Mouse (Mus musculus) intestine, embryonic 15.5 days (tissue): ENCODE results near the gene Tspan4. TPM values are rescaled to one million over a fixed set of nuclear protein-coding genes. Genes with fewer than 3 reads are reported as not detected.
A peak's percentile ranks its signal among the peaks of the same experiment; 100 is the strongest.

ENCODE experiments used
- ATAC-seq: fragments of 200-750 bp; cut with Nextera tagmentation; 2 replicates; pipeline ENCODE4 v1.8.0; 2017; ENCODE audit warnings: moderate TSS enrichment, moderate library complexity
- H3K27ac ChIP-seq: fragments of 300-500 bp; sonication (generic); 2 replicates; pipeline ENCODE4 v1.5.1; 2015; ENCODE audit warnings: mild to moderate bottlenecking, inconsistent platforms
- H3K27me3 ChIP-seq: fragments of 300-500 bp; sonication (generic); replicated peaks from 2 replicates; pipeline ENCODE4 v1.6.1; 2015; ENCODE audit warnings: inconsistent platforms
- H3K36me3 ChIP-seq: fragments of 300-500 bp; sonication (generic); 2 replicates; pipeline ENCODE4 v1.6.1; 2015; ENCODE audit warnings: inconsistent platforms
- H3K4me1 ChIP-seq: fragments of 300-500 bp; sonication (generic); replicated peaks from 2 replicates; pipeline ENCODE4 v1.6.1; 2015; ENCODE audit warnings: inconsistent platforms
- H3K4me2 ChIP-seq: fragments of 300-500 bp; sonication (generic); replicated peaks from 2 replicates; pipeline ENCODE4 v1.6.1; 2015; ENCODE audit warnings: mild to moderate bottlenecking, inconsistent platforms
- H3K4me3 ChIP-seq: fragments of 300-500 bp; sonication (generic); replicated peaks from 2 replicates; pipeline ENCODE4 v1.5.1; 2015; ENCODE audit warnings: inconsistent platforms
- H3K9ac ChIP-seq: fragments of 300-500 bp; sonication (generic); 2 replicates; pipeline ENCODE4 v1.6.1; 2015; ENCODE audit warnings: inconsistent platforms
- H3K9me3 ChIP-seq: fragments of 300-500 bp; sonication (generic); 2 replicates; pipeline ENCODE4 v1.6.1; 2016; ENCODE audit warnings: inconsistent platforms
- WGBS: fragments of 180-500 bp; shearing (Covaris S2); methylation state at CpG from one replicate; pipeline ENCODE4 v1.1.7; 2015; 5-methylcytosine and 5-hydroxymethylcytosine counted together
- polyA plus RNA-seq: library from polyadenylated mRNA; unstranded; fragments of >200 nt; fragmentation: Nextera tagmentation; extraction: Ambion mirVana; gene quantifications from 2 replicates; pipeline ENCODE4 v1.2.1, GENCODE M21; 2015

Tspan4 gene
- polyA plus RNA-seq, 1 experiment from 2014 or later, result 60.7 TPM

DNA sequence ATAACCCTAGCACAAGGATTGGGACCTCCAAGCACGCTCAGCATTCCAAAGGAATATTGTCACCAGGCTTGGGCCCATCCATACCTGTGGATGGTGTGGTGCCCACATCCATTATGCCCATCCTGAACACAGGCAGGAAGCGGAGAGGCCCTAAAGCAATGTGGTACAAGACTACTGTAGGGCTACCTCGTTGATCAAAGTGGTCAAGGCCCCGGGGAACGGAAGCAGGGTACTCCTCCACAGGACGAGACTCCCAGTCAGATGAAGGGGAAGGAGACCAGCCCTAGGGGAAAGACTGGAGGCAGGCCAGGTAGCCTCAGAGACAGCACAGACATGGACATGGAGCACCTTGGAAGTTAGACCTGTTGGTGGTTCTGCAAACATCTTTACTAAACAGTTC lies 2.3 kb upstream of the Tspan4 start:
- Histone ChIP-seq H3K9ac (no peak overlapping the region), H3K4me3 (no peak overlapping the region), H3K4me1 (peaks cover 56% of the 10 kb centered on the region), H3K27me3 (no peaks in the 10 kb centered on the region), H3K27ac (no peak overlapping the region), H3K4me2 (no peak overlapping the region), H3K36me3 (peaks cover 22% of the 10 kb centered on the region), H3K9me3 (no peaks in the 10 kb centered on the region)
- 80% methylated on average over 6 of the region's 6 CpGs for WGBS
- ATAC-seq, result no peak

DNA sequence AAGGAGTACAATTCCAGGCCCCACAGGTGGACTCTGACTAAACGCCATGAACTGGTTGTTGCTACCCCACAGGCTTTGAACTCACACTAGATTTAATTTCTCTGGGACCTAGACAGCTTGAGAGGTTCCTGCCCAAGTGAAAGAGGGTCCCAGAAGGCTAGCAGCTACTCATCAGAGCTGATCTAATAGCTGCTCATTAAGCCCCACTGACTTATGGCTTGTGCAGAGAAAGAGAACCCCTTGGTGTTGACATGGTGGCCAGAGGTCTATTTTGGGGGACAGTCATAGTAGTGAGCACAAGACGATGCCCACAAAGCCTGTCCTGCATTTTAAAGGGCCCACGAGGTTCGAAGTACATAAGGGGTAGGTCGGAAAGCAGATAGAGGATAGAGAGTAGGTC lies 880 bp upstream of the Tspan4 start:
- H3K4me2 ChIP-seq, result peak overlapping the region; percentile 83
- peak overlapping the region; percentile 79 for H3K9ac ChIP-seq
- 8% methylated on average over 5 of the region's 5 CpGs for WGBS
- peak overlapping the region; percentile 69 for H3K4me3 ChIP-seq
- no peak overlapping the region for H3K27ac ChIP-seq
- peaks cover 22% of the 10 kb centered on the region for H3K36me3 ChIP-seq
- ATAC-seq, result no peak
- H3K4me1 ChIP-seq, result peaks cover 50% of the 10 kb centered on the region
- H3K27me3 ChIP-seq, result no peaks in the 10 kb centered on the region
- H3K9me3 ChIP-seq, result no peaks in the 10 kb centered on the region

DNA sequence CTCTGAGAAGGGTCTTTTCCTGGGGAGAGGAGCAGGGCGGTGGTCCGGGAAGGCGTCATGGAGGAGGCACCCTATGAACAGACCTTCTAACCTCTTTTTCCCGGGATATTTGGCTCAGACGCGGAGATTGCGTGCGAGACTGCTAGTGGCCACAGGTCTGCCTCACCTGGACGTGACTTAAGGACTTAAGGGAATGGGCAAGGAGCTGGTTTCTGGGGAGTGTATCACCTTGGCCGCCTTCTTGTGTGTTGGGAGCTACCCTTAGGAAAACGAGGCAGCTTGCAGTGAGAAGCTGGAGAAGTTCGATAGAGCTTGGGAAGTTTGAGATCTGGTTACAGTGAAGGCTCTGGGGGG lies 742 bp downstream of the Tspan4 start:
- Histone ChIP-seq H3K9me3 (no peaks in the 10 kb centered on the region), H3K27ac (peak overlapping the region; percentile 97), H3K4me2 (peak overlapping the region; percentile 83), H3K27me3 (no peaks in the 10 kb centered on the region), H3K9ac (peak overlapping the region; percentile 79), H3K4me1 (peaks cover 42% of the 10 kb centered on the region), H3K36me3 (peaks cover 11% of the 10 kb centered on the region; the same call in 1 of the 2 replicates), H3K4me3 (peak overlapping the region; percentile 69)
- under 1% methylated on average over 12 of the region's 12 CpGs for WGBS
- ATAC-seq, result peak; percentile 3

DNA sequence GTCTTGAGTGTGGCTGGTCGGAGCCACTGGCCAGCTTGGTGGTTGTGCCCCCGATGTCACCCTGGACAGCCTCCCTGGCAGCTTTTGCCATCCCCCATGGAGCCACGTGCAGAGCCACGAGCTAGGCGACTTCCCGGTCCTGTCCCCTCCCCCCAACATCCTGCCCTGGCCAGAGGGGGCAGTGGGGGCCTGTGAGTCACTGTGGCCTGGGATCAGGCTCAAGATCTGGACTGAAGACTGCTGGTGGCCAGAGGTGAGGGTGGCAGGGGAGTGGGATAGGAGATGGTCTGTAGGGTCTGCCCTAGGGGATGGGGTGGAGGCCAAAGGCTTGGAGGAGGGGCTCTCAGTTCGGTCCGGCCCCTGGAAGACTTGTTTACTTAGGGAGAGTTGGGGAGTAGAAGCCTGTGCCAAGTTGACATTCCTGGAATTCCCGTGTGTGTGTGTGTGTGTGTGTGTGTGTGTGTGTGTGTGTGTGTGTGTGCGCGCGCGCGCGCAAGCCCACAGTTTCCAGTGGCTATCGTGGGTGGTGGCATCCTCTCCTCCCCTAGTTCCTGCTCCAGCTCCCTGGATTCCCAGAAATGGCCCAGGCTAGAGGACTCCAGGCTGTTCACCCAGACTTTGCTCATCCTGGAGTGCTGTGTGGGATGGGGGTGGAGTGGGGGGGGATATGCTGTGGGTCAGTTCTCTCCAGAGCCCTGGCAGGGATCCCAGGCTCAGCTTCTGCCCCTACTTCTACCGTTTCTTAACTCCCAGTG lies 1.4 kb downstream of the Tspan4 start:
- under 1% methylated on average over 17 of the region's 17 CpGs for WGBS
- Histone ChIP-seq H3K4me2 (peak overlapping the region; percentile 83), H3K4me3 (peak overlapping the region; percentile 69), H3K4me1 (peaks cover 47% of the 10 kb centered on the region), H3K9ac (peak overlapping the region; percentile 79), H3K27ac (peak overlapping the region; percentile 97), H3K36me3 (peaks cover 5% of the 10 kb centered on the region; the same call in 1 of the 2 replicates), H3K27me3 (no peaks in the 10 kb centered on the region), H3K9me3 (no peaks in the 10 kb centered on the region)
- peak; percentile 73 for ATAC-seq

DNA sequence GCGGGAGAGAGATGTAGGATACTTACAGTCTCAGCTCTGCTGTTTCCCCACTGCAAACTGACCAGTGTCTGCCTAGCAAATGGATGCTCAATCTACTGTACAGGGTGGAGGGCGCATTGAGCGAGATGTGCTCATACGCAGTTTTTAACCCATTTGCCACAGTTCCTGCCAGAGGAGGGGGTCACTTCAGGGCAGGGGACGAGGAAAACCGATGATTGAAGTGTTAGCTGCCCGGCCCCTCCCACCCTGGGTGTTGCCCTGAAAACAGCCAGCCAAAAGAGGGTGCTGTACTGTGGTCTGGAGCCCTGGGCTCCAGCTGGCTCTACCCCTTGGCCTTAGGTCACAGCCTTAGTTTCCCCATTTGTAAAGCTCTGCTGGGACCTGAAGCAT lies 1.9 kb downstream of the Tspan4 start:
- Histone ChIP-seq H3K27me3 (peaks cover 3% of the 10 kb centered on the region), H3K9ac (peak overlapping the region; percentile 79), H3K36me3 (peaks cover 3% of the 10 kb centered on the region; the same call in 1 of the 2 replicates), H3K9me3 (no peaks in the 10 kb centered on the region), H3K4me2 (peak overlapping the region; percentile 83), H3K4me3 (peak overlapping the region; percentile 69), H3K4me1 (peaks cover 53% of the 10 kb centered on the region), H3K27ac (peak overlapping the region; percentile 97)
- 11% methylated on average over 7 of the region's 7 CpGs for WGBS
- no peak for ATAC-seq

DNA sequence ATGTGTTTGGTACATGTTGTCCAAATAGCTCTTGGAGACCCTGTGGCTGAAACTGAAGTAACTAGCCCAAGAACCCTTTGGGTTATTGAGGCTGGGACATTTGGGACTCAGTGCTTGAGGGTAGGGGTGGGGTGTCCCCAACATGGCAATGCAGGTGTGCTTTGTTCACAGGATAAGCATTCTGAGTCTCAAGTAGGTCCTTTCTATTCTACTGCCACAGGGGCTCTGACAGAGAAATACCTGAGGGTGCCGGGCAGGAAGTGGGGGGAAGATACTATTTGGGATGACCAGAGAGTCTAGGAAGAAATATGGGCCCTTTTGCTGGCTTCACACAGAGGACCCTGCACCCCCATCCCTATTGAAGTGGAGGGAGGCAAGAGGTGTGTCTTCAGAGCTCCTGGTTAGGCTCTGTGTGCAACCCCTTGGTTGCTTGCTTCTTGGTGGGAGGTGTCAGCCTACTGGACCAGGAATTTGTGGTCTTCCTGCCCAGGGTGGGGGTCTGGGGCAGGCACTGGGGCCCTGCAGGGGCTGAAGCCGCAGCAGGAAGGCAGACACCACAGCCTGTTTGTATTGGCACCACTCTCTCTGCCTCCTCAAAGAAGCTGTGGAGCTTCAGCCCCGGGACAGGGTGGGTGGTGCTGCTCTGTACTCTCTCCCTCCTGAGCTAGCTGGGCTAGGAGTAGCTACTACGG lies 2.7 kb downstream of the Tspan4 start:
- 27% methylated on average over 4 of the region's 4 CpGs for WGBS
- ATAC-seq, result no peak
- H3K4me1 ChIP-seq, result peaks cover 60% of the 10 kb centered on the region
- H3K4me2 ChIP-seq, result peak overlapping the region; percentile 83
- no peak overlapping the region for H3K4me3 ChIP-seq
- H3K27ac ChIP-seq, result peak overlapping the region; percentile 97
- peak overlapping the region; percentile 79; the same call in 1 of the 2 replicates for H3K9ac ChIP-seq
- peaks cover under 1% of the 10 kb centered on the region; the same call in 1 of the 2 replicates for H3K36me3 ChIP-seq
- peaks cover 10% of the 10 kb centered on the region for H3K27me3 ChIP-seq
- H3K9me3 ChIP-seq, result no peaks in the 10 kb centered on the region

DNA sequence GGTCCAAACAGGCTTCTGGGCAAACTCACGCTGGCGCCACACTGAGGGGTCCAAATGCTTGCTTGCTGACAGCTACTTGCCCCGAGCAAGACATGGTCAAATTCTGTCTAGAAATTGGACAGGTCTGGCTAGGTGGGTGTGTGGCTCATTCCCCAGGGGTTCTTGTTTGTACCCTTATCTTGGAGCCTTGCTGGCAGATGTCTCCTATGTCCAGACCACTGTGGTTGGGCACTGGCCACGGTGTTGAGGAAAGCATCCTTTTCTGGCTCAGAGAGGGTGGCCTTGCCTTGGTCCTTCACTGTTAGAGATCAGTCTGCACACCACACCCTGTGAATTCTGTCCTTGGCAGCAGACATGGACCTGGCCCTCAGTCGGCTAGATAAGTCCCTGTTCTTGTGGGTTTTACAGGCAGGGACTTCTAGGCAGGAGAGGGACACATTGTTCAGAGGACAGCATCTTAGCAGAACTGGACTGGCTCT lies 3.3 kb downstream of the Tspan4 start:
- Histone ChIP-seq H3K36me3 (no peaks in the 10 kb centered on the region), H3K9ac (0 out of 2 replicates have a peak overlapping the region, but pooled peaks have one; percentile 1), H3K4me3 (no peak overlapping the region), H3K27ac (peak overlapping the region; percentile 97), H3K4me1 (peaks cover 61% of the 10 kb centered on the region), H3K4me2 (peak overlapping the region; percentile 83; the same call in 1 of the 2 replicates), H3K9me3 (no peaks in the 10 kb centered on the region), H3K27me3 (peaks cover 11% of the 10 kb centered on the region)
- no peak for ATAC-seq
- WGBS, result 47% methylated on average over 5 of the region's 5 CpGs

DNA sequence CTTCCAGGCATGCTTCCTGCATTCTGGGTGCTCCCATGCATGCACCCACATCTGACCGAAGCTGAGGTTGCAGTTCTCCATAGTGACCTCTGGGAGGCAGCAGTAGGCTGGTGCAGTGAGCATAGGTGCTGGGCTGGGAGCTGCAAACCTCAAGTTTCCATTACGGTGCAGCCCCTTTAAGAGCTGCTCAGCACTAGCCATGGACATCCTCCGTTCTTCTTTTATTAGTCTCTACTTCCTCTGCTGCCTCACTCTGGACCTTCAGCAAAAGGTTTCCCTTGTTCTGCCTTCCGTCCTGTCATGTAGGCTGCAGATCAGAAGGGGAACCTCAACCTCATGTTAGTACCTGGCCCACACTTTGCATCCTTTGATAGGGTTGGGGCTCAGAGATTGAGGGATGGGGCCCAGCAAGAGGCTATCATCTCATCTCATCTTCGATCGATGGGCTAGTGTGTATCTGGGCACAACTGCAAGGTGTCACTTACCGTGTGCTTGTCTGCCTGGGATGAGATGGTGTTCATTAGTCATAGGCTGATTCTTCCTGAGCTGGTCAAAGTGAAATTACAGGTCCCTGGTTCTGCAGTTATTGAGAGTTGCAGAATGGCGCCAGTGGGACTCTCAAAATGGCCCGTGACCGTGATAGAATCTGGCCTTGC lies 5.9 kb downstream of the Tspan4 start:
- Histone ChIP-seq H3K9ac (peak overlapping the region; percentile 48; the same call in 1 of the 2 replicates), H3K4me2 (peak overlapping the region; percentile 99), H3K4me1 (peaks cover 44% of the 10 kb centered on the region), H3K36me3 (no peaks in the 10 kb centered on the region), H3K4me3 (peak overlapping the region; percentile 57), H3K9me3 (no peaks in the 10 kb centered on the region), H3K27me3 (peaks cover 11% of the 10 kb centered on the region), H3K27ac (no peak overlapping the region)
- WGBS, result 11% methylated on average over 10 of the region's 10 CpGs
- ATAC-seq, result peak; percentile 39

DNA sequence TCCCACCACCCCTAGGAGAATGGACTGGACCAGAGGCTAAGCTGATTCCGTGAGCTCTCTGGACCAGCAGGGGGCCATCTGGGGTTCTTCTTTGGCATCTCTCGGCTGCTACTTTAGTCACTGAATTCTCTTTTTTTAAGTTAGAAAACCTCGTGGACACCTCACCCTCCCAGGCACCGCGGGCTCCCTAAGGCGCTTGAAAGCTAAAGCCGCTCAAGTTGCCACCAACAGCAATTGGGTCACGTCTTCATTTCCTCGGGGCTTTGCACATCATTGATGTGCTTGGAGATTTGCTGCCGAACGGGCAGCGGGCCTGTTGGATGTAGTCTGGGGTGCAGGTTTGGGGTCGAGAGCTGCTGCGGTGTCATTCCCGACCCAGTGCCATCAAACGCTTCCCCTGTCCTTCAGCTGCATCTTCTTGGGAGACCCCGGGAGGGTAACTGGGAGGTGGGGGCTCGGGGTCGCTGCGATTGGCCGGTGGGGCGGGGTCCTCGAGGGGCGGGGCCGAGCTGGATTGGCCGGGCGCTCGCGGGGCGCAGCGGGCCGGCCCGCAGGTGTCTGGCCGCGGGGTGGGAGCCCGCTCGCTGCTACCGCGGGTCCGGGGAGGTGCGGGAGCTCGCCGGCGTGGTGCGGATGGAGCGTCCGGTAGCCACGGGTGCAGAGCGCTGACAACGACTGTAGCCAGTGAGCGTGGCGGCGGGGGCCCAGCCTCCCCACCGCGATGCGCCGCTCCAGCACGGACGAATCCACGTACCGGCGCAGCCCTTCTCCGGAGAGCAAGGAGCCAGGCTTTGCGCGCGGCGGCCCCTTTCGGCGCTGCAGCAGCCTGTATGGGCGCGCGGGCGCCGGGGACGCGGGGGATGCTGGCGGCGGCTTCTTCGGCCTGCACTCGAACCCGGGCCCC lies 6.7 kb downstream of the Tspan4 start:
- Histone ChIP-seq H3K9ac (peak overlapping the region; percentile 48), H3K36me3 (no peaks in the 10 kb centered on the region), H3K27me3 (peaks cover 11% of the 10 kb centered on the region), H3K4me1 (peaks cover 38% of the 10 kb centered on the region), H3K4me2 (peak overlapping the region; percentile 99), H3K27ac (no peak overlapping the region), H3K4me3 (peak overlapping the region; percentile 57), H3K9me3 (no peaks in the 10 kb centered on the region)
- WGBS, result under 1% methylated on average over 70 of the region's 81 CpGs
- ATAC-seq, result peak; percentile 15; the same call in 1 of the 2 replicates

DNA sequence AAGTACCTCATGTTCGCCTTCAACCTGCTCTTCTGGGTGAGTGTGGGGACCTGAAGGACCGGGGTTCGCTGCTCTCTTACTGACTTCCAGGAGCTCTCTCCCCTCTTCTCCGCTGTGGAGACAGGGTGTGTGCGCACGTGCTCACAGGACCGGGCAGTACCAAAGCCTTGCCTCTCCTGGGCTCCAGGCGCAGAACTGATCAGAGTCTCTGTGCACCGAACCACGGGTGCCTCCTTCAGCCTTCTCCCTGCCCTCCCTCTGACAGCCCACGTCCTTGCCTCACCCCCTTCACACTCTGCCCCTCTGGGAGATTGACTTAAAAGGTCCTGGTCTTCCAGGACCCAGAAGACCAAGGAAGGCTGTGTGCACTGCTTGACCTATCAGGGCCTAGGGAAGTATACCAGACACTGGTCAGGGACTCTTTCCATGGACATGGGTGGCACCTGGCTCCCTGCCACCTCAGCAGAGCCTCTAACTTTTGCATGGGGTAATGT lies 7.5 kb downstream of the Tspan4 start:
- Histone ChIP-seq H3K9ac (peak overlapping the region; percentile 48), H3K27ac (no peak overlapping the region), H3K9me3 (no peaks in the 10 kb centered on the region), H3K36me3 (no peaks in the 10 kb centered on the region), H3K27me3 (peaks cover 11% of the 10 kb centered on the region), H3K4me2 (peak overlapping the region; percentile 99), H3K4me1 (peaks cover 29% of the 10 kb centered on the region), H3K4me3 (peak overlapping the region; percentile 57)
- ATAC-seq, result no peak
- 13% methylated on average over 11 of the region's 11 CpGs for WGBS

DNA sequence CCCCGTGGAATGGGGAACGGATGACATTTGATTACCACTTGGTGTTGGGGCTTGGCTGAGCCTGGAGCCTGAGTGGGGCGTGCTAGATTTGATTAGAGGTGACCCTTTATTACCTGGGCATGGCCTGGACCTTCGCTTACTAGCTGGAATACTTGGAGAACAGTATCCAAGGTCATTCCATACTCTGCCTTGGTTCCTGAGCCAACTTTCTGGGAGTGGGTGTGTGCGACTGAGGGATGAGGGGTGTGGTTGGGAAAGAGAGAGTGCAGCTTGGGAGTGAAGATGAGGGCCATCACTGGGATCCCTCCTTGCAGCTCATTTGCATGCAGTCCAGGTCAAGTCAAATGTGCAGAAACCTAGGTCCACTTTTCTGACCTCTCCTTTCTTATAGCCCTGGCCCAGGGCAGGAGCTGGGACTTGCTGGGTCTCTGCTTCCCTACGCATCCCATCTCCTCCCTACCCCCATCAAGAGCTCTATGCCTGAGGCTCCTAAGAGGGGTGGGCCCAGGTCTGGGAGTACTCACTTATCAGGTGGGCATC lies 8.1 kb downstream of the Tspan4 start:
- no peak for ATAC-seq
- no peak overlapping the region for H3K4me2 ChIP-seq
- no peak overlapping the region for H3K4me3 ChIP-seq
- H3K27me3 ChIP-seq, result peaks cover 11% of the 10 kb centered on the region
- H3K27ac ChIP-seq, result no peak overlapping the region
- H3K9ac ChIP-seq, result no peak overlapping the region
- peaks cover 23% of the 10 kb centered on the region for H3K4me1 ChIP-seq
- no peaks in the 10 kb centered on the region for H3K9me3 ChIP-seq
- no peaks in the 10 kb centered on the region for H3K36me3 ChIP-seq
- 75% methylated on average over 6 of the region's 6 CpGs for WGBS
